Mouse (Mus musculus) midbrain, embryonic 11.5 days (tissue): ENCODE data around the gene Gm20604. TPM values are rescaled to one million over a fixed set of nuclear protein-coding genes. Genes with fewer than 3 reads are reported as not detected.

Source experiments
- ATAC-seq: fragments of 200-750 bp; cut with Nextera tagmentation; 2 replicates; pipeline ENCODE4 v1.8.0; 2017; ENCODE audit warnings: moderate TSS enrichment, moderate library complexity; ENCODE audit not compliant: low FRiP score
- DNase-seq: peaks from one replicate; pipeline ENCODE4 v3.0.0; 2015; ENCODE audit warnings: low spot score; ENCODE audit errors: missing footprints
- H3K27ac ChIP-seq: fragments of 300-500 bp; sonication (generic); 2 replicates; pipeline ENCODE4 v1.5.1; 2014; ENCODE audit warnings: low read depth, low read length
- H3K27me3 ChIP-seq: fragments of 300-500 bp; sonication (generic); 2 replicates; pipeline ENCODE4 v1.6.1; 2014; ENCODE audit warnings: mild to moderate bottlenecking, low read length, moderate library complexity, mixed read lengths; ENCODE audit not compliant: control insufficient read depth, insufficient read depth
- H3K36me3 ChIP-seq: fragments of 300-500 bp; sonication (generic); 2 replicates; pipeline ENCODE4 v1.6.1; 2014; ENCODE audit warnings: mild to moderate bottlenecking, low read length, moderate library complexity, mixed read lengths; ENCODE audit not compliant: control insufficient read depth, insufficient read depth
- H3K4me1 ChIP-seq: fragments of 300-500 bp; sonication (generic); 2 replicates; pipeline ENCODE4 v1.6.1; 2014; ENCODE audit warnings: low read length; ENCODE audit not compliant: control insufficient read depth, insufficient read depth
- H3K4me2 ChIP-seq: fragments of 300-500 bp; sonication (generic); 2 replicates; pipeline ENCODE4 v1.6.1; 2014; ENCODE audit warnings: mild to moderate bottlenecking, moderate library complexity
- H3K4me3 ChIP-seq: fragments of 300-500 bp; sonication (generic); 2 replicates; pipeline ENCODE4 v1.5.1; 2014; ENCODE audit warnings: low read depth, low read length
- H3K9ac ChIP-seq: fragments of 300-500 bp; sonication (generic); 2 replicates; pipeline ENCODE4 v1.6.1; 2014; ENCODE audit warnings: low read length
- H3K9me3 ChIP-seq: fragments of 300-500 bp; sonication (generic); 2 replicates; pipeline ENCODE4 v1.6.1; 2016; ENCODE audit warnings: low read length; ENCODE audit not compliant: control insufficient read depth
- WGBS: fragments of 180-500 bp; shearing (Covaris S2); extraction: QIAGEN DNeasy Blood & Tissue Kit; methylation state at CpG from one replicate; pipeline ENCODE4 v1.1.7; 2014; 5-methylcytosine and 5-hydroxymethylcytosine counted together
- polyA plus RNA-seq: library from polyadenylated mRNA; unstranded; fragments of >200 nt; fragmentation: Nextera tagmentation; extraction: Ambion mirVana; gene quantifications from 2 replicates; pipeline ENCODE4 v1.2.1, GENCODE M21; 2014

The Gm20604 gene
- polyA plus RNA-seq, 1 experiment from 2014 or later, result 36.0 TPM

DNA sequence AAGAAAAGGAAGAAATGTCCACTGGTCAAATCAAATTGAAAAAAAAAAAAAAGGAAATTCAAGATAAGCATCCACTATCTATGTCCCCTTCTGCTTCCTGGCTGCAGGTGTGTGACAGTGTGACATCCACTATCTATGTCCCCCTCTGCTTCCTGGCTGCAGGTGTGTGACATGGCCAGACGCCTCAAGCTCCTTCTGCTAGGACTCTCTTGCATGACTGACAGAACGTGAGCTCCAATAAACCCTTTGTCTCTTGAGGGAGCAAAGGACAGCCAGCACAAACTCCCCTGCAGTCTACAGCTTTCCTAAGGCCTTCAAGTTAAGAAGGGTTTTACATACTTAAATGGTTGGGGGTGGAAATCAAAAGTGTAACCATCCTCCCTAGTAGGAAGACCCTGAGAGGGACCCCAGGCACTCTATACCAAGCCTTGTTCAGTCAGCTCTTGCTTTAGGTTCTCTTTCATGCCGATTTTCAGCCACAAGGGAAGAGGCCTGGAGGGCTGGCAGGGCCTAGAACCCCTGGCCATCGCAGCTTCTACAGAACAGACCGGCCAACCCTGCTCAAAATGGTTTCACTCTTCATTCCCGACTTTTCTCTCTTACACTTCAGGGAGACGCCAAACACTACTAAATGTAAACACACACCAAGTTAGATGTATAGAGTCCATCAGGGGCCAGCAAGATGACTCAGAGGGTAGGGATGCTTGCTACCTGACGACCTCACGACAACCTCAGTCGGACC, 43.6 kb downstream of the Gm20604 start:
- WGBS, result 84% methylated on average over 10 of the region's 10 CpGs
- Histone ChIP-seq H3K36me3 (no peaks in the 10 kb centered on the region), H3K27ac (no peak overlapping the region), H3K4me1 (no peaks in the 10 kb centered on the region), H3K4me2 (no peak overlapping the region), H3K4me3 (no peak overlapping the region), H3K9ac (no peak overlapping the region), H3K27me3 (no peaks in the 10 kb centered on the region), H3K9me3 (no peaks in the 10 kb centered on the region)
- no peak for ATAC-seq
- peak; percentile 61 for DNase-seq

DNA sequence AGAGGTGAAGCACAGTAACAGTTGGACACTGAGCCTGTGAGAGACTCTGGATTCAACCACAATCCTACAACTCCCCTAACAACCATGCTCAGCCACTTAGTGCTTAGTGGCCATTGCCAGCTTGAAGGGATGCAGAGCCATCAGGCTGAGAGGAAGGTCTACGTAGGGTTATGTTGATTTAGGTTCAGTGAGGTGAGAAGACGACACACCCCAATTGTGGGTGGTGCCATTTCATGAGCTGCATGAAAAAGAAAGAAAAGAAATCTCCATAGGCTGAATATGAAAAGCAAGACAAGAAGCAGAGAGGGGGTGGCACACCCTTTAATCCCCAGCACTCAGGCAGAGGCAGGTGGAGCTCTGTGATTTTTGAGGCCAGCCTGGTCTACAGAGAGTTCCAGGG, 44.4 kb downstream of the Gm20604 start:
- H3K4me1 ChIP-seq, result no peaks in the 10 kb centered on the region
- no peak overlapping the region for H3K4me3 ChIP-seq
- H3K9ac ChIP-seq, result no peak overlapping the region
- H3K27me3 ChIP-seq, result no peaks in the 10 kb centered on the region
- 62% methylated on average over 2 of the region's 2 CpGs for WGBS
- ATAC-seq (no peak), DNase-seq (peak; percentile 23)
- no peaks in the 10 kb centered on the region for H3K9me3 ChIP-seq
- H3K27ac ChIP-seq, result no peak overlapping the region
- no peak overlapping the region for H3K4me2 ChIP-seq
- no peaks in the 10 kb centered on the region for H3K36me3 ChIP-seq

DNA sequence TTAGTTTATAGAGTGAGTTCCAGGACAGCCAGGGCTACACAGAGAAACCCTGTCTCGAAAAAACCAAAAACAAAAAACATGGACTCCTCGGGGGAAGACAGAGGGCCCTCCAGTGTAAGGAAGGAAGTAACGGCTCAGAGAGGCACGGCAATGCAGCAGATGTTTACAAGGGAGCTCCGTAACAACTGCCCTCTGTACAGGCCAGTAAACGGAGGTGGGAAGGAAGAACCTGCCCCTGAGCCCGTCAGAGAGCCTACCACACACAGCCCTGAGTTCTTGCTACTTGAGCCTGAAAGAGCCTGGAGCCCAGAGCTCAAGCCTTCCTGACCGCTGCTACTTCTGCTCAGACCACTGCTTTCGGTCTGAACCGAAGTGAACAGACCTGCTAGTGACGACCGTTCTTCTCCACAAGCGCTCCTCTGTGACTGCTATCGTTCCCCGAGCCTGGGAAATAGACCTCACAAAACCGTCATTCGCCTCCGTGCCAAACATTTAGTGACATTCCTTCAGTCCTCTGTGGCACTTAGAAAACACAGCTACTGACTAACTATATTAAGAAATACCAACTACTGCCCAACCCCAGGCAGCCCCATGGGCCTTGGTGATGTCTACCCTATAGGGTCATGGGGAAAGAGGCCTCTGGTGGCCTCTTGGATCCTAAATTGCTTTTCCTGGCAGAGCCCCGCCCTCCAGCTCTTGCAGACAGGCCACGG, 45.2 kb downstream of the Gm20604 start:
- Histone ChIP-seq H3K9me3 (no peaks in the 10 kb centered on the region), H3K36me3 (no peaks in the 10 kb centered on the region), H3K27ac (no peak overlapping the region), H3K4me2 (no peak overlapping the region), H3K27me3 (no peaks in the 10 kb centered on the region), H3K9ac (no peak overlapping the region), H3K4me3 (no peak overlapping the region), H3K4me1 (no peaks in the 10 kb centered on the region)
- peak; percentile 80 for DNase-seq
- 86% methylated on average over 20 of the region's 20 CpGs for WGBS
- no peak for ATAC-seq

- Histone ChIP-seq H3K4me2 (no peak overlapping the region), H3K9me3 (no peaks in the 10 kb centered on the region), H3K4me1 (no peaks in the 10 kb centered on the region; the same call in 1 of the 2 replicates), H3K27ac (no peak overlapping the region), H3K4me3 (no peak overlapping the region), H3K9ac (no peak overlapping the region), H3K27me3 (no peaks in the 10 kb centered on the region), H3K36me3 (no peaks in the 10 kb centered on the region)
- DNase-seq (peak; percentile 84), ATAC-seq (peak; percentile 23; the same call in 1 of the 2 replicates)
- 38% methylated on average over 4 of the region's 4 CpGs for WGBS
These were observed 47.6 kb downstream of the Gm20604 start for GRCm38 (mm10) chr12:102710851-102711375.

DNA sequence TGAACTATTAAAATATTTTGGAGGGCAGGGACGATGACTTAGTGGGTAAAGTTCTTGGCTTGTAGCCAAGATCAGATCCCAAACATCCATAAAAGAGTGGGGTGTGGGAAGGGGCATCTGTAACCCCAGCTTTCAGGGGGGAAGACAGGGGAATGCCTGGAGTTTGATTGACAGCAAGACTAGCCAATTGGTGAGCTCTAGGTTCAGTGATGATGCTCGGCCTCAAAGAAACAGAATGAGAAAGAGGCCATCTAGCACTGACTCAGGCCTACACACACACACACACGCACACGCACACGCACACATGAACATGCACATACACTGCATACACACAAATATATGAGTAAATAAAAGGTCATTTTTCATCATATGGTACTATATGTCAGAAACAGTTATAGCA, 48.6 kb downstream of the Gm20604 start:
- H3K9ac ChIP-seq, result no peak overlapping the region
- WGBS, result 92% methylated on average over 5 of the region's 5 CpGs
- no peak overlapping the region for H3K4me2 ChIP-seq
- H3K4me1 ChIP-seq, result peaks cover 5% of the 10 kb centered on the region; the same call in 1 of the 2 replicates
- no peaks in the 10 kb centered on the region for H3K9me3 ChIP-seq
- no peaks in the 10 kb centered on the region for H3K27me3 ChIP-seq
- no peak overlapping the region for H3K27ac ChIP-seq
- peak; percentile 81 for DNase-seq
- no peaks in the 10 kb centered on the region for H3K36me3 ChIP-seq
- ATAC-seq, result no peak
- no peak overlapping the region for H3K4me3 ChIP-seq

GRCm38 (mm10) chr12:102708220-102708619, 50.3 kb downstream of the Gm20604 start:
- H3K27ac ChIP-seq, result no peak overlapping the region

GRCm38 (mm10) chr12:102706833-102707463, 51.5 kb downstream of the Gm20604 start:
- Histone ChIP-seq H3K4me3 (no peak overlapping the region), H3K4me1 (peaks cover 30% of the 10 kb centered on the region), H3K4me2 (no peak overlapping the region), H3K27me3 (no peaks in the 10 kb centered on the region; the same call in 1 of the 2 replicates), H3K9me3 (no peaks in the 10 kb centered on the region), H3K36me3 (no peaks in the 10 kb centered on the region), H3K27ac (no peak overlapping the region), H3K9ac (no peak overlapping the region)
- DNase-seq (peak; percentile 73), ATAC-seq (no peak)
- 87% methylated on average over 10 of the region's 10 CpGs for WGBS

More at GRCm38 (mm10) chr12:102708220-102708619, 50.3 kb downstream of the Gm20604 start:
- peak; percentile 56 for DNase-seq
- 73% methylated on average over 11 of the region's 11 CpGs for WGBS
- H3K9me3 ChIP-seq, result no peaks in the 10 kb centered on the region
- no peaks in the 10 kb centered on the region for H3K36me3 ChIP-seq
- ATAC-seq, result no peak
- H3K4me1 ChIP-seq, result peaks cover 17% of the 10 kb centered on the region
- no peak overlapping the region for H3K9ac ChIP-seq
- no peak overlapping the region for H3K4me2 ChIP-seq
- H3K27me3 ChIP-seq, result no peaks in the 10 kb centered on the region; the same call in 1 of the 2 replicates
- H3K4me3 ChIP-seq, result no peak overlapping the region

- Histone ChIP-seq H3K27ac (no peak overlapping the region), H3K4me1 (peaks cover 33% of the 10 kb centered on the region), H3K4me3 (no peak overlapping the region; the same call in 1 of the 2 replicates), H3K9ac (peak overlapping the region; percentile 78), H3K27me3 (no peaks in the 10 kb centered on the region; the same call in 1 of the 2 replicates), H3K9me3 (no peaks in the 10 kb centered on the region), H3K36me3 (no peaks in the 10 kb centered on the region), H3K4me2 (peak overlapping the region; percentile 94)
- ATAC-seq, result no peak
- peak; percentile 83 for DNase-seq
- WGBS, result 79% methylated on average over 6 of the region's 6 CpGs
These were observed 52.4 kb downstream of the Gm20604 start for GRCm38 (mm10) chr12:102705906-102706640.
